Mouse (Mus musculus) forebrain, embryonic 12.5 days (tissue): ENCODE results near the gene H2al1f. TPM values are rescaled to one million over a fixed set of nuclear protein-coding genes. Genes with fewer than 3 reads are reported as not detected.
"Not testable (repeated sequence)": the region's sequence is repeated elsewhere in the genome, so short reads cannot be mapped to it uniquely, and the experiment has no call there.

Experiments
- ATAC-seq: fragments of 200-750 bp; cut with Nextera tagmentation; 2 replicates; pipeline ENCODE4 v1.8.0; 2017; ENCODE audit warnings: moderate TSS enrichment; ENCODE audit not compliant: low FRiP score
- H3K27ac ChIP-seq: fragments of 300-500 bp; sonication (generic); 2 replicates; pipeline ENCODE4 v1.5.1; 2016; ENCODE audit warnings: mild to moderate bottlenecking
- H3K27me3 ChIP-seq: fragments of 300-500 bp; sonication (generic); 2 replicates; pipeline ENCODE4 v1.6.1; 2016; ENCODE audit warnings: mild to moderate bottlenecking
- H3K36me3 ChIP-seq: fragments of 300-500 bp; sonication (generic); replicated peaks from 2 replicates; pipeline ENCODE4 v1.6.1; 2016; ENCODE audit warnings: mild to moderate bottlenecking
- H3K4me1 ChIP-seq: fragments of 300-500 bp; sonication (generic); 2 replicates; pipeline ENCODE4 v1.6.1; 2016
- H3K4me2 ChIP-seq: fragments of 300-500 bp; sonication (generic); 2 replicates; pipeline ENCODE4 v1.6.1; 2016; ENCODE audit warnings: mild to moderate bottlenecking, moderate library complexity
- H3K4me3 ChIP-seq: fragments of 300-500 bp; sonication (generic); replicated peaks from 2 replicates; pipeline ENCODE4 v1.5.1; 2016; ENCODE audit warnings: mild to moderate bottlenecking
- H3K9ac ChIP-seq: fragments of 300-500 bp; sonication (generic); 2 replicates; pipeline ENCODE4 v1.6.1; 2016; ENCODE audit warnings: mild to moderate bottlenecking
- H3K9me3 ChIP-seq: fragments of 300-500 bp; sonication (generic); 2 replicates; pipeline ENCODE4 v1.6.1; 2016
- whole genome bisulfite sequencing: fragments of 180-500 bp; shearing (Covaris S2); methylation state at CpG from one replicate; pipeline ENCODE4 v1.1.7; 2016; 5-methylcytosine and 5-hydroxymethylcytosine counted together
- polyA plus RNA-seq: library from polyadenylated mRNA; unstranded; fragments of >200 nt; fragmentation: Nextera tagmentation; extraction: Ambion mirVana; gene quantifications from 2 replicates; pipeline ENCODE4 v1.2.1, GENCODE M21; 2016

Gene H2al1f
- polyA plus RNA-seq, result not detected in 2 replicates

- not testable (repeated sequence) for H3K27me3 ChIP-seq, H3K4me1 ChIP-seq, H3K4me3 ChIP-seq, H3K4me2 ChIP-seq, H3K9ac ChIP-seq, ATAC-seq, H3K9me3 ChIP-seq, H3K36me3 ChIP-seq, H3K27ac ChIP-seq
- WGBS, result no CpG with 5 or more reads among the region's 6 CpGs
These were observed at the start of gene H2al1f for GRCm38 (mm10) chrX:11314858-11315257. Gene H2al1f (plus strand): TSS chrX:11315158.

DNA sequence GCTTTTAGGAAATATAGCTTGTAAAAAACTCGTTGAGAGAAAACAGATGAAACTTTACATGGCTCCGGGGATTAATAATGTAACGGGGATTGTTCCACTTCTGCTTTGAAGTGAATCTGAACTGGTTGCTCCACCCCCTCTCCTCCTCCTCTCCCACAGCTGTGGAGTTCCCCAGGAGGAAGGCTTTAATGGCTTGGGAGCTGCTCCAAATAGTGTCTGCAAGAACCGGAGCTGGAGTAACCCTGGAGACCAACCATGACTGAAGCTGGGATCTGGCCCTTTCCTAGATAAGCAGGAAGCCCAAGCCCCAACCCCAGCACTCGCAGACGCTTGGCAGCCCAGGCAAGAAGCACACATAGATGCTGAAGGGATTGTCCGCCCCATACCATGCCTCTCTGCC lies 47.2 kb upstream of the H2al1f start:
- Histone ChIP-seq H3K4me1 (no peaks in the 10 kb centered on the region), H3K27me3 (0 out of 2 replicates have a peak, but pooled peaks cover 12% of the 10 kb centered on the region)

DNA sequence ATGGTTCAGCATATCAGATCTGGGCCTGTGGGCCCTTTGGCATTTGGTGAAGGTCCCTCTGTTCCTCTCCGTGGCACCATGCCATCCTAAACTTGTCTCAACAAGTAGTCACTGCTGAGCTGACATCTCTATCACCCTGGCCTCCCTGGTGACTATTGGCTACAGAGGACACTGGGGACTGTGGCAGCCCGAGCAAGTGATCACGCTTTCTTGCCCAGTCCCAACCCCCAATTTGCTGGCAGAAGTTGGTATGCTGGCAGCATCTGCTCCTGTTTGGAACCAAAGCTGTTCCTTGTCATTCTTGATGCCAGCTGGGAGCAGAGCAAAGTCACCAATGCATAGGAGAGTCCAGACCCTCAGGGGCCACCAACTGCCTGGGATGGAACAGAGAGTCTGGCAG lies 45.9 kb upstream of the H2al1f start:
- Histone ChIP-seq H3K9me3 (no peaks in the 10 kb centered on the region), H3K36me3 (no peaks in the 10 kb centered on the region), H3K4me1 (no peaks in the 10 kb centered on the region), H3K27me3 (0 out of 2 replicates have a peak, but pooled peaks cover 16% of the 10 kb centered on the region), H3K27ac (no peak overlapping the region), H3K9ac (no peak overlapping the region), H3K4me2 (no peak overlapping the region), H3K4me3 (no peak overlapping the region)
- WGBS, result 79% methylated on average over 3 of the region's 3 CpGs
- ATAC-seq, result no peak

More for the DNA sequence above, 47.2 kb upstream of the H2al1f start:
- ATAC-seq, result no peak
- Histone ChIP-seq H3K36me3 (no peaks in the 10 kb centered on the region), H3K9ac (no peak overlapping the region), H3K27ac (no peak overlapping the region), H3K4me2 (no peak overlapping the region), H3K9me3 (no peaks in the 10 kb centered on the region), H3K4me3 (no peak overlapping the region)
- WGBS, result 75% methylated on average over 7 of the region's 7 CpGs

GRCm38 (mm10) chrX:11273190-11273589 lies 41.8 kb upstream of the H2al1f start:
- Histone ChIP-seq H3K27me3 (0 out of 2 replicates have a peak, but pooled peaks cover 8% of the 10 kb centered on the region), H3K4me2 (no peak overlapping the region), H3K27ac (no peak overlapping the region), H3K4me3 (no peak overlapping the region), H3K4me1 (no peaks in the 10 kb centered on the region), H3K9ac (no peak overlapping the region), H3K36me3 (no peaks in the 10 kb centered on the region), H3K9me3 (no peaks in the 10 kb centered on the region)
- WGBS, result 85% methylated on average over 3 of the region's 3 CpGs
- no peak for ATAC-seq

- Histone ChIP-seq H3K4me3 (no peak overlapping the region), H3K9me3 (no peaks in the 10 kb centered on the region), H3K27ac (no peak overlapping the region), H3K36me3 (no peaks in the 10 kb centered on the region), H3K4me1 (no peaks in the 10 kb centered on the region), H3K4me2 (no peak overlapping the region), H3K9ac (no peak overlapping the region), H3K27me3 (peaks cover 12% of the 10 kb centered on the region; the same call in 1 of the 2 replicates)
- ATAC-seq, result no peak
- WGBS, result 86% methylated on average over 6 of the region's 6 CpGs
These were observed 37.9 kb upstream of the H2al1f start for GRCm38 (mm10) chrX:11277083-11277482.

DNA sequence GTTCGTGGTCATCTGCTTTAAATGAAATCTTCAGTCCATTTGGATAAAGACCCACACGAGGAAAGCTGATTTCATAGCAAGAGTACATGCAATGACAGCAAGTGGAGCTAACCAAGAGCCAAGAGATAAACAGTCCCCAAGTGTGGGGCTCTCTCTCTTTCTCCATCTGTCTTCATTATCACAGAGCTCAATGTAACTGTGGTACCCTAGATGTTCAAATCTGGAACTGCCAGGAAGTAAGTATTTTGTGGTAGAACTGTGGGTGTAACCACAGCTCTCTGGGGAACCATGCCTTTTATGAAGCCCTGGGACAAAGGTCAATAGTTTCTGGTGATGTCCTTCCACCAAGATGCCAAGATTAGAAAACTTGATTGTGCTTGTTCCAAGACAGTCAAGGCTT lies 34.2 kb upstream of the H2al1f start:
- no peak for ATAC-seq
- Histone ChIP-seq H3K4me3 (no peak overlapping the region), H3K4me2 (no peak overlapping the region), H3K9me3 (no peaks in the 10 kb centered on the region), H3K36me3 (no peaks in the 10 kb centered on the region), H3K9ac (no peak overlapping the region), H3K27me3 (peaks cover 4% of the 10 kb centered on the region; the same call in 1 of the 2 replicates), H3K27ac (no peak overlapping the region), H3K4me1 (no peaks in the 10 kb centered on the region)
- WGBS, result 68% methylated on average over 2 of the region's 2 CpGs

- Histone ChIP-seq H3K27me3 (peaks cover 7% of the 10 kb centered on the region; the same call in 1 of the 2 replicates), H3K9ac (no peak overlapping the region)
- 79% methylated on average over 14 of the region's 14 CpGs for WGBS
These were observed 26.6 kb upstream of the H2al1f start for GRCm38 (mm10) chrX:11288306-11288882.

GRCm38 (mm10) chrX:11289244-11289643 lies 25.7 kb upstream of the H2al1f start:
- no peak overlapping the region for H3K9ac ChIP-seq

More at GRCm38 (mm10) chrX:11288306-11288882, 26.6 kb upstream of the H2al1f start:
- ATAC-seq, result no peak
- Histone ChIP-seq H3K9me3 (no peaks in the 10 kb centered on the region), H3K4me1 (no peaks in the 10 kb centered on the region), H3K27ac (no peak overlapping the region), H3K36me3 (no peaks in the 10 kb centered on the region), H3K4me3 (no peak overlapping the region), H3K4me2 (no peak overlapping the region)

DNA sequence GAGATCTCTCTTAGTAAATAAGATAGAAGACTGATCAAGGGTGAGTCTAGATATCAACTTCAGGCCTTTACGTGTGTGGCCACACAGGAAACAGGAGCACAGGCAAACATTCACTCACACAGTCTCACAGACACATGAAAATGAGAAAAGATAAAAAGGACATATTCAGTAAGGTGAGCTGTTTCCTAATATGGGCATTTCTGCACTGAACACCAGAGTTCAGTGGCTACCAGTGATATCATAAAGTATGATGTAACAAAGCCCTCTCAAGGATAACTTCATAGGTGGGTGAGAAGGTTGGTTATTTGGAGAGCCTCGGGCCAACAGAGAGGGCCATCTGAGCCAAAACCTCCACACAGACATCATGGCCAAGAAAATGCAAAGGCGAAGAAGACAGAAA lies 16.0 kb upstream of the H2al1f start, which contains the start of gene H2al1a:
Gene H2al1a, plus strand, starts transcription at position 301 of the 400 bp plus-strand sequence.
- H3K4me2 ChIP-seq, H3K9me3 ChIP-seq, H3K27ac ChIP-seq, H3K36me3 ChIP-seq, H3K4me3 ChIP-seq, H3K4me1 ChIP-seq, ATAC-seq, H3K9ac ChIP-seq, H3K27me3 ChIP-seq: not testable (repeated sequence)
- no CpG with 5 or more reads among the region's 3 CpGs for WGBS

More at GRCm38 (mm10) chrX:11289244-11289643, 25.7 kb upstream of the H2al1f start:
- H3K27me3 ChIP-seq, result peaks cover 7% of the 10 kb centered on the region; the same call in 1 of the 2 replicates
- WGBS, result 28% methylated on average over 4 of the region's 4 CpGs
- ATAC-seq, result no peak
- no peak overlapping the region for H3K4me2 ChIP-seq
- no peaks in the 10 kb centered on the region for H3K36me3 ChIP-seq
- H3K9me3 ChIP-seq, result no peaks in the 10 kb centered on the region
- no peak overlapping the region for H3K27ac ChIP-seq
- H3K4me3 ChIP-seq, result no peak overlapping the region
- no peaks in the 10 kb centered on the region for H3K4me1 ChIP-seq

- not testable (repeated sequence) for H3K4me1 ChIP-seq, H3K36me3 ChIP-seq, H3K27ac ChIP-seq, H3K9ac ChIP-seq, H3K27me3 ChIP-seq, H3K4me2 ChIP-seq, H3K9me3 ChIP-seq, ATAC-seq, H3K4me3 ChIP-seq
- WGBS, result 78% methylated on average over 1 of the region's 3 CpGs
These were observed 12.8 kb upstream of the H2al1f start, which contains the start of gene H2al1b for GRCm38 (mm10) chrX:11302132-11302531. Gene H2al1b (plus strand): TSS chrX:11302432.

DNA sequence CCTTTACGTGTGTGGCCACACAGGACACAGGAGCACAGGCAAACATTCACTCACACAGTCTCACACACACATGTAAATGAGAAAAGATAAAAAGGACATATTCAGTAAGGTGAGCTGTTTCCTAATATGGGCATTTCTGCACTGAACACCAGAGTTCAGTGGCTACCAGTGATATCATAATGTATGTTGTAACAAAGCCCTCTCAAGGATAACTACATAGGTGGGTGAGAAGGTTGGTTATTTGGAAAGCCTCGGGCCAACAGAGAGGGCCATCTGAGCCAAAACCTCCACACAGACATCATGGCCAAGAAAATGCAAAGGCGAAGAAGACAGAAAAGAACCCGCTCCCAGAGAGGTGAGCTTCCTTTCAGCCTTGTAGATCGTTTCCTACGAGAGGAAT lies 9.6 kb upstream of the H2al1f start, which contains the start of gene H2al1c:
Gene H2al1c, plus strand, starts transcription at position 301 of the 400 bp plus-strand sequence.
- not testable (repeated sequence) for H3K4me2 ChIP-seq, H3K9ac ChIP-seq, H3K4me3 ChIP-seq, H3K27ac ChIP-seq, H3K27me3 ChIP-seq, H3K36me3 ChIP-seq, H3K4me1 ChIP-seq, ATAC-seq, H3K9me3 ChIP-seq
- 100% methylated on average over 1 of the region's 6 CpGs for WGBS

- WGBS, result no CpG with 5 or more reads among the region's 6 CpGs
- not testable (repeated sequence) for H3K4me2 ChIP-seq
These were observed 6.4 kb upstream of the H2al1f start, which contains the start of gene H2al1d for GRCm38 (mm10) chrX:11308524-11308923. Gene H2al1d (plus strand): TSS chrX:11308824.

GRCm38 (mm10) chrX:11311634-11312033 lies 3.3 kb upstream of the H2al1f start, which contains the start of gene H2al1e:
Gene H2al1e (plus strand): TSS chrX:11311934.
- H3K4me2 ChIP-seq, H3K4me3 ChIP-seq, H3K27me3 ChIP-seq, H3K9me3 ChIP-seq, H3K27ac ChIP-seq, ATAC-seq, H3K4me1 ChIP-seq, H3K9ac ChIP-seq, H3K36me3 ChIP-seq: not testable (repeated sequence)
- WGBS, result no CpG with 5 or more reads among the region's 3 CpGs

More at GRCm38 (mm10) chrX:11308524-11308923, 6.4 kb upstream of the H2al1f start, which contains the start of gene H2al1d:
- not testable (repeated sequence) for ATAC-seq, H3K9me3 ChIP-seq, H3K9ac ChIP-seq, H3K27ac ChIP-seq, H3K36me3 ChIP-seq, H3K4me1 ChIP-seq, H3K4me3 ChIP-seq, H3K27me3 ChIP-seq
